Mouse (Mus musculus) common myeloid progenitor, adult 5-6 weeks (primary cell): ENCODE results near the gene Rnf111. TPM values are rescaled to one million over a fixed set of nuclear protein-coding genes. Genes with fewer than 3 reads are reported as not detected.
A peak's percentile ranks its signal among the peaks of the same experiment; 100 is the strongest.
"Not testable (repeated sequence)": the region's sequence is repeated elsewhere in the genome, so short reads cannot be mapped to it uniquely, and the experiment has no call there.

Experiments used
- ATAC-seq: replicated peaks from 2 replicates; pipeline ENCODE4 v1.8.0; 2016; ENCODE audit warnings: low read depth, mild to moderate bottlenecking, moderate TSS enrichment, inconsistent platforms; ENCODE audit not compliant: poor library complexity, severe bottlenecking
- total RNA-seq: library from RNA; stranded (forward); fragments of 200-1000, 187-1606 nt; gene quantifications from 2 replicates; pipeline ENCODE4 v1.2.3, GENCODE M21; 2017

Rnf111 gene
- total RNA-seq, 1 experiment from 2014 or later = 38.7 TPM

DNA sequence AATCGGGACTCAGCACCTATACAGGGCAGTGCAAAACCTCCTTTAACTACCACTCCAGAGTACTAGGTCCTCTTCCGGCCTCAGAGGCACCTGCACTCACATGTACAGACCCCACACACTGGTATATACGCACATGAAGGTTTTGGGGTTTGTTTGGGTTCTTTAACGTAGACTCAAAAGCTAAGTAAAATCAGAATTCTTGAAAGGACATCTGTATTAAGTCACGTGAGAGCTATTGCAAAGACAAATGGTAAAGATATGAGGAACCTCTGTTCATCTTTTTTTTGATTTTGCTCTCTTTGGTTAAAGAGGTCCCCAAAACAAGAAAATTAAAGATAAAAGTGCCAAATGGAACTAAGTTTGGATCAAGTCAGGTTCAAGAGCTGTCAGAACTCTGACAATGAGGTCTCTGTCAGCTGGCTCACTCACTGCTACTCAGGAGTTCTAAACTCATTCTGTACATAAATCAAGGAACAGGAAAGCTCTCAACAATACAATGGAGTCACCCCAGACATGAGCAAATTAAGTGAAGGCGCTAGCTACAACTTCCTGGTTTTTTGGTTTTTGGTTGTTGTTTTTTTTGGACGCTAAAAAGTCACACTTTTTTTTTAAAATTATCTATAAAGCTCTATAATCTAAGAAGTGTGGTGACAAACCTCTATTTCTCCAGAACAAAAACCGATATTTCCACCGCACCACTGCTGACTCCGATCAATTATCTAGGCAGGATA is 1.1 kb downstream of the Rnf111 start:
- ATAC-seq = no peak

DNA sequence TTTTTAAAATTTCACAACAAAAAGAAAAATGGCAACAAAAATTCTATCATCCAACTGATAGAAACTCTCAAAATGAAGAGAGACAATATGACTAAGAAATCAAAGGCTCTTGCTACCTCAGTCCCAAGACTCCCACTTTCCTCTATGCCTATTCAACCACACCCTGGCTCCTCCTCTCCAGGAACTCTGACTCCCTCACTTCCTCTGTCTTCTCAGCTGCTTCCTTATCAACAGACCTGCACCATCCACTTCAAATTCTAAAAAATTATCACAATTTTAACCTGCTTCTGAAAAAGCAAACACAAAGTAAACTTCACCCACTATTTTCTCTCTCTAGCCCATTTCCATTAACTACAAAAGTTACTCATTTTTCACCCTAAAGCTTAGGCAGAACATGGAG is 6.5 kb downstream of the Rnf111 start:
- ATAC-seq = no peak

DNA sequence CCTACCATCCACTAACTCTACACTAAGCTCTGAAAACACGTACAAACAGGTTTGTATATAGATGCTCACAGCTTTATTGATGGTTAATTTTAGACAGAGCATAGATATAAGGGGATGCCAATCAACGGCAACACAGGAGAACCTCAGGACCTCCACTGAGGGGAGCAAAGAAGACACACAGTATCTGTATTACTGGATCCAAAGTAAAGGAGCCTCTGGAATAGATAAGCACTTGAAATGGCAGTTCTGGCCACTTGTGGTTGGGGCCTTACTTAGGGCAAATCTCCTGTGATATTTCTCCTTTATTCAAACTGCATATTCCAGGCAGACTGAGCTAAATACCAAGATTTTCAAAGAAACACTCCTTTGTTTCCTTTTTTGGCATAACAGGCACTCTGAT is 10.5 kb downstream of the Rnf111 start:
- ATAC-seq = no peak

DNA sequence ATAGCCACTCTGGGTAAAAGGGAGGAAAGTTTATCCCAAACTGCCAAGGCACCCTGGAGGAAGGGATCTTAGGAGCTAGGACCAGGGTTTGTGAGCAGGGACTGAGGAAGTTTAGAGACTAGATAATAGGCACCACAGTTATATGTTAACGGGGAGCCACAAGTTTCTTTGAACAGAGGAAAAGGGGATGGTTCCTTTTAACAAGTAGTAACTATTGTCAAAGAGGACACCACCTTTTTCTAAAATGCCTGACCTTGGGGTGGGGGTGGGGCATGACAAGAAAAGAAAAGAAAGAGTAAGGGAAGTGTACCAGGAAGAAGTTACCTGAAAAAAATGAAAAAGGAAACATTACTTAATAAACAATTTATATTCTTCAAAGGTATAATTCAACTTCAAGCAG is 12.3 kb downstream of the Rnf111 start:
- no peak for ATAC-seq

DNA sequence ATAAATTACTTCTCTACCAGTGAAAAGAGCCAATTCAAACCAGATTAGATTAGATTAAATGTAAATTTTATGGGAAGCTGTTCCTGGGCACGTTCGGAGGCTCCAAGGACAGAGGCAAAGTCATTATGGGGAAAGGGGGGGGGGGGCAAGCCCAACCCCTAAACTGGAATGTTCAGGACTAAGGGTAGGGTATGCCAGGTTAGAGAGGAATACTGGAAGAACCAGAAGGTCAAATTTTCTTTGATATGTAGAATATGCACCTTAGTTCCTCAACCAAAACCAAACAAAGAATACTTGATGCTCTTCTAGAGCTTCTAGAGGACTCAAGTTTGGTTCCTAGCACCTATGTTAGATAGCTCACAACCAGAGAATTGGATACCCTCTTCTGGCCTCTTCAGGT is 16.1 kb downstream of the Rnf111 start:
- no peak for ATAC-seq

DNA sequence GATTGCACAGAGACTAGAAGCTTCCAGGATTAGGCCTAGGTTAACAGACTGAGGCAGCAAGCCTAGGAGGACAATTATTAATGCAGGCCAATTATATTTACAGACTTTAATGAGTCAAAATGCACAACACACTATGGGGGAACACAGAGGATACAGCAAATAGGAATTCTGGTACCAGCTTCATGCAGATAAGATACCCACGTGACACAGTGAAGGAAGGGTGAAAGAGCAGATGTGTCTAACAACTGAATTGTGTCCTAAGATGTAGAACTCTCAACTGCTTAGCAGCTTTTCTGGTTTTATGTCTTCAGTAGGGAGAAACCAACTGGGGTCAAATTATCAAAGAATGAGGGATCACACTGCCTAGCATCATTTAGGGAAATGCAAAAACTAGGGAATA is 17.7 kb downstream of the Rnf111 start:
- no peak for ATAC-seq

DNA sequence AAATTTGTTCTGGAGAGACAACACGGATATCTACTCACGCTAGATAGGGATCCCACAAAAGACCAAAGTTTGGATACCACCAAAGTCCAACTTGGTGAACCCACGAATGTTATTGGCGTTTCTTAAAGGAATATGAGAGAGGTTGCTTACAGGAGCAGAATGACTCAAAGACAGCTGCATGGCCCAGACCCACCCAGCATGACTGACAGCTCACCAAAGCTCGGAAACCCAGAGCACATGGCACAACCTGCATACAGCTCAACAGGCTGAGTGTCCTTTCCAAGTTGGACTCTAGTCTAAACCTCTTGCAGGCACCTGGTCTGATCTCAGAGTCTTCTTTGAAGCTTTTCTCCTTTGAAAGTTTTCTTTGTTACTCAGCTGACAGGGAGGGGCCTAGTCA is 20.0 kb downstream of the Rnf111 start:
- ATAC-seq = no peak

DNA sequence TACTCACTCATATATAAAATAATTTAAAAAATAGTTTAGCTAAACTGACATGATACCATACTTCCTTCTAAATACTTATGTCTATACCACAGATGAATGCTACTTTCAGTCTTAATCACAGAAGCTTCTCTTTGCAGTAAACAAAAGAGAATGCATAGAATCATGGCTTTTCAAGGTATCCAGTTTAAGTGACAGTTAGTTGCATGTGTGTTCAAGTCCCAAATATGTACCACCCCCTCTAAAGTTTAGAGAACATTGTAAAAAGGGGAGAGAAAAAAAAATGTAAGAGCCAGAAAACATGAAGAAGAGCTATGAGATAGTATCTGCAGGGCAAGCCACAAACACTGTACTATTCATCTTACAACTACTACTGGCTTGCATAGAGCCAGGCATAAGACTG is 21.7 kb downstream of the Rnf111 start:
- ATAC-seq = no peak

DNA sequence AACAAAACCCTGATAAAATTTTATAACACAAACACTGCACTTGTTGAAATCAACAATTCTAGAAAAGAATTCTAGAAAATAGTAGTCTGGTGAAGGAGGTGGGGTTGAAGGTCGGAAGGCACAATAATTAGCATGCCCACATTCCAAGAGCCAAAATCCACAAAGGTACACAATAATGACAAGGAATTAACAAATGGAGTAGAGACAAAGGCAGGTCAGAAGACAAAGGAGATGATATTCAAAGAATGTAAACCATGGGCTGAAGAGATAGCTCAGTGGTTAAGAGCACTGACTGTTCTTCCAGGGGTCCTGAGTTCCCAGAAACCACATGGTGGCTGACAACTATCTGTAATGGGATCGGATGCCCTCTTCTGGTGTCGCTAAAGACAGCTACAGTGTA is 26.3 kb downstream of the Rnf111 start:
- ATAC-seq = no peak

DNA sequence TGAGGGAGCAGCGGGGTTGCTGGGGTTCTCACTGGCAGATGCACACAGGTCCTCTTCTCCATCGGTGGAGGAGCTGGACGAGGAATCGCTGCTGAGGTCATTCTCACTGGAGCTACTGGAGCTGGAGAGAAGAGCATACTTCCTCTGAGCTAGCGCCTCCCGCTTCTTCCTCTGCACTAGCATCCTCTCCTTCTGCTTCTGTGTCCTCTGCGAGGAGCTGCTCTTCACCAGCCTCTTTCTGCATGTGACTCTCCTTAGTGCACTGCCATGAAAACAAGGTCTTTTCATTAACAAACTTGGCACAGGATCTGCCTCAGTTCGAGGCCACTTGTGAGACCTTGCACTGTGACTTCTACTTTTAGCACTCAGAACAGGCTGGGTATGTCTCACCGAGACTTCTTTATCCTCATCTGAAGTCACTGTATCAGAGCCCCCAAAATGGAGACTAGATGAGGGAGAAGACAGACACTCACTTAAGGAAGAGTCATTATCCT is 27.7 kb downstream of the Rnf111 start:
- ATAC-seq = no peak

DNA sequence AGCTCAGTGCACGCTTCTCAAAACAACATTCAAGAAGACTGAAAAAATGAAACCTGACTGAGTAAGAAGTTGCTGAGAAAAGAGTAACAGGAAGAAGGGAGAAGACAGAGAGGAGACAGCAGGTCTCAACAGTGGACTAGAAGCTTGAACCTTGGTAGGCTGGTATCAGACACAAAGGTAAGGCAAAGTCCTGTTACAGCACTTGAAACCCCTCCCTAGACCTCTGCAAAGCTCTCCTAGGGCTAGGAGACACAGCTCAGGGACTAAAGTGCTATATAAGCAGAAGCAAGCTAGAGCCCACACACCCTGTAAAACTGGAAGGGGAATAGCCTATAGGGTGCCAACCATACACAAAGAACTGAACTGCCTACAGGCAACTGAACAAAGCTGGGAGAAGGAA is 30.1 kb downstream of the Rnf111 start:
- ATAC-seq = no peak

DNA sequence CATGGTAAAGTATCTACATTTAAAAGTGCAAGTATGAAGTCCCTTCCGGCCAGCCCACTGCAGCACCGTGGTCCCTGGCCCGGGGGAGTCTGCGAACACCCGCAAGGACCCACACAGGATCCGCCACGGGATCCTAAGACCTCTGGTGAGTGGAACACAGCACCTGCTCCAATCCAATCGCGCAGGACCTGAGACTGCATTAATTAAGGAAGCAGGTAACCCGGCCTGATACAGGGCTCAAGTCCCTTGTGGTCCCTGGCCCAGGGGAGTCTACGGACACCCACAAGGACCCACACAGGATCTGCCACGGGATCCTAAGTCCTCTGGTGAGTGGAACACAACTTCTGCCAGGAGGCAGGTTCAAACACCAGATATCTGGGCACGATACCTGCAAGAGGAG is 40.4 kb downstream of the Rnf111 start:
- not testable (repeated sequence) for ATAC-seq

DNA sequence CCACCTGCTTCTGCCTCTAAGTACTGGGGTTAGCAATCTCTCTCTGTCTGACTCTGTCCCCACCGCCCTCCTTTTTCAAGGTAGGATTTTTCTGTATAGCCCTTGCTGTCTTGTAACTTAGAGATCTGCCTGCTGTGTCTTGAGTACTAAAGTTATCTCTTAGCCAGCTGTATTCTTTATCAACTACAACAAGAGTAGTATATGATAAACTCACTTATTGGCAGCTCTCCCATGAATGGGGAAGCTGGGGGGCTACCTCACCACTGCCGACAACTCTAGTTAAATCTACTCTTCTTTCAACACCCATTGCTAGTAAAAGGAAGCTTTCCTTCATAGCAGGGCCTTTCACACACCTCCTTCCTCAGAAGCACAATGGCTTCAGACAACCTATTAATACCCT is 51.2 kb downstream of the Rnf111 start:
- ATAC-seq = no peak

DNA sequence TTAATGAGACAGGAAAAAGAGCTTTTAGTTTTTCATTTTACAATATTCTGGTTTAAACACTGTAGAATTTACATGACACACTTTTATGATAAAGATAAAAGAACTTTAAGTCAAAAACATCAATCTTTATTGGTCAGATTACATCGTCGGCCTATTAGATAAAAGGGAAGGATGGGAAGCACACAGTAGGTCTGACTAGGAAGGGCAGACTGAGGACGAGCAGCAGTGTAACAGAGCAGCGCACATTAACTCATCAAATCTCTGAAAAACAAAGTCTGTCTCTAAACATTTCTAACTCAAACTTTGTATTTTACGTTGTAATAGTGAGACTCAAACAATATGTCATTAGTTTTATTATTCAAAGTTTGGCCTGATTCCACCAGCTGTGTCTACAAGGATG is 54.5 kb downstream of the Rnf111 start:
- ATAC-seq = no peak

DNA sequence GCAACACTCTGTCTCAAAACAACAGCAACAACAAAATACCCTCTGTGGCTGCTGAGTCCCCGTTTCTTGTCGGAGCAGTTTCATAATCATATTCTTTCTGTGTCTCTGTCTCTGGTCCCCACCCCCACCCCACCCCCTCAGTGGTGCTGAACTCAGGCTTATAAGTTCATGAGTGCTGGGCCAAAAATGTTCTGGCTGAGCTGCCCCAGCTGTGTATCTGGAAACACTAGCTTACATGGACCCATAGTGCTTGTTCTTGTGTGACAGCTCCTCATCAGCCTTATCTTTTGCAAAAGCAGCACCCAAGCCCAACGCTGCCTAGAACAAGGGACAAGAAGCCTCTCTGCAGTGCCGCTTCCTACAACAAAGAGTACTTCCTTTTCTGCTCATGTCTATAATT is 63.6 kb downstream of the Rnf111 start:
- ATAC-seq = no peak

DNA sequence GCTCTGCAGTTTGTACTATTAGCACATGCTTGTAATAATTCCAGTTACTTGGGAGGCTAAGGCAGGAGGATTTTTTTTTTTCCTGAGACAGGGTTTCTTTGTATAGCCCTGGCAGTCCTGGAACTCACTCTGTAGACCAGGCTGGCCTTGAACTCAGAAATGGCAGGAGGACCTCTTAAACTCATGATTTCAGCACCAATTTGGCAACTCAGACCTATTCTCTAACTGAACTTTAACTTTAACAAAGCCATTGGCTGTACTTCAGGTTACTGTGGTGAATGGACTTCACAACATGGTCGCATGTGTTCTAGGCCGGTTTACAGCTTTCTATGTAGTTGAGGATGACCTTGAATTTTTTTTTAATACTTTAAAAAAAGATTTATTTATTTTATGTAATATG is 80.9 kb downstream of the Rnf111 start:
- no peak for ATAC-seq

DNA sequence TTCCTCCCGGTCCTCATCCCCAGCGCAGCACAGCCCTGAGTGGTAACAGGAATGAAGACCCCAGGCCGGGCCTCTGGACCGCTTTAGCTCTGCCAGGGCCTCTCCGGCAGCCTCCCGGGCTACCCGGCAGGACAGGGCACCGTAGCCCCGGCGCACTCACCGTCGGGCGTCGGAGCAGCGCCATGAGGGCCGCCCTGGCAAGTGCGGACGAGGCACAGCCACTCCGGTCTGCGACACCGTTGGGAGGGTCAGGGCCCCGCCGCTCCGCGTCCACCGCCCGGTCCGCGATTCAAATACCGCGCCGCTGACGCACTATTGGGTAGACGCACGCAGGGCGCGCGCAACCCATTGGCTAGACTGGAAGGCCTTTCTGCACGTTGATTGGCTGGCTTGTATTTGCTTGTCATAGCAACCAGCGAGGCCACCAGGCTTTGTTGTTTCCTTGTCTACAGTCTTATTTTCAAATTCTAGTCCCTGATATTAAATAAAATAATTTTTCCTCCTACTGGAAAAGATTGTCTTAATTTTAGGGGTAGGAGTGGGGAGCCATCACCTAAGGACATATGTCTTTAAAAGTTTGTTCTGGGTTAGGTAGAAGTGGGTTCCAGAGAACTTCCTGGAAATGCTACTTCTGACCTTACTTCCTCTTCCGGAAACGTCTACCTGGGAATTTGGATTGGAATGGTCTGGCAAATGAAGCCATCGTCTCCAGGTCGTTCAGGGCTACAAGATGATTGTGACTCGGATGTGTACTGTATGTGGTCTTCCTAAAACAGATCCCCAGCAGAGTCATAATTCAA is 82.1 kb downstream of the Rnf111 start, which contains the start of gene Ccnb2:
Gene Ccnb2 (minus strand): TSS at position 291 of the 800 bp plus-strand sequence.
- ATAC-seq = peak; percentile 99

DNA sequence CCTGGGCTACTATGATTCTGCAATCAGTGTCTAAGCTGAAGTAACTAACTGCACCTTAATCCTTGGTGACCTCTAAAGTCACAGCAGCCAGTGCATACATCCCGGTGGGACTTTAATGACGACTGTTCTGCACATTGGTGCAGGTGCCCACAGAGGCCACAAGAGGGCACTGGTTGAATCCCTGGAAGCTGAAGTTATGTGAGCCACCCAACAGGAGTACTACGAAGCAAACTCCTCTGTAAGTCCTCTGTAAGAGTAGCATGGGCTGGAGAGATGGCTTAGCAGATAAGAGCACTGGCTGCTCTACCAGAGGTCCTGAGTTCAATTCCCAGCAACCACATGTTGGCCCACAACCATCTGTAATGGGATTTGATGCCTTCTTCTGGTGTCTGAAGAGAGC is 87.1 kb downstream of the Rnf111 start:
- ATAC-seq = peak; percentile 76

DNA sequence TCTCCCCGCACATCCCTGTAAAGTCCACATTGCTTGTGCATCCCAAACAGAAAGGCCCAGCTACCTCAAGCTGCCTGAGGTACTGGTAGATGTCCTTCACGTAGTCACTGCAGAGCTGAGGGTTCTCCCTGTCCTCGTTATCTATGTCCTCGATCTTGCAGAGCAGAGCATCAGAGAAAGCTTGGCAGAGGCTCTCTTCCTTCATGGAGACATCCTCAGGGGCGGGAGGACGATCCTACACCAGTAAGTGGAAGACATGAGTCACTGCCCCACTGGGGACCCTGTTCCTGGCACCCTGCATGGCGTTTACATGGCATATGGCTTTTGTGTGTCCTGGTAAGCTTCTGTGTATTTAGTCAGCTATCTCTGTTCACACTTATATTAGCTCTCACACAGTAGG is 90.5 kb downstream of the Rnf111 start:
- ATAC-seq = no peak

DNA sequence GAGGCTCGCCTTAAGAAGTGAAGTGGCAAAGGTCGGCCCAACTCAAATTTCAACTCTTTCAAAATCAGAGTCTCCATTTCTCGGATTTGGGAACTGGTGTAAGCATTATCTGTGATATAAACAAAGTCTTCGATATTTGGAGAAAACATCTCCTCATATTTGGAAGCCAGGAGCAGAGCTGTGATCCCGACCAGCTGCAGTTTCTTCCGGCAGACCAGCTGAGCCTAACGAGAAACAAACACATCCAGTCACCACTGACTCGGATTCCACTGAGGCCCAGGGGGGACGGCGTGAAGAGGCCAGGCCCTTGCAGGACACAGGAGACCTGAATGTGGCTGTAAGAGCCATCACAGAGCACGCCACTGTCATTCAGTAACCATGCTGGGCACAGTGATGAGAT is 92.9 kb downstream of the Rnf111 start:
- no peak for ATAC-seq

DNA sequence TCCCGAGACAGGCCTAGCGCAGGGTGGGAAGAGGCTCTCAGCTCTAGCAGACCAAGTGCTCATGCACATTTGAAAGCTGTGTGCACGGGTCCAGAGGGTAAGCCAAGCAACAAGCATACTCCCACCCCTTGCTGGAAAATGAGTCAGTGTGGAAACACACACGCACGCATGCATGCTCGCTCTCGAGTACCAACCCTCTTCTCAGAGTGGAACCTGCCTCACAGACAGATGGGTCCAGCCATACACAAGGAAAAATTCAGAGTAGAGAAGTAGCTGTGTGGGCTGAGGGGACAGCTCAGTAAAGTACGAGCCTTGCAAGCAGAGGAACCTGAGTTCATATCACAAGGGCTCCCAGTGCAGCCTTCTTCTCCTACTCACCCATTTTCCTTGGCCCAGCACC is 93.8 kb downstream of the Rnf111 start:
- no peak for ATAC-seq

DNA sequence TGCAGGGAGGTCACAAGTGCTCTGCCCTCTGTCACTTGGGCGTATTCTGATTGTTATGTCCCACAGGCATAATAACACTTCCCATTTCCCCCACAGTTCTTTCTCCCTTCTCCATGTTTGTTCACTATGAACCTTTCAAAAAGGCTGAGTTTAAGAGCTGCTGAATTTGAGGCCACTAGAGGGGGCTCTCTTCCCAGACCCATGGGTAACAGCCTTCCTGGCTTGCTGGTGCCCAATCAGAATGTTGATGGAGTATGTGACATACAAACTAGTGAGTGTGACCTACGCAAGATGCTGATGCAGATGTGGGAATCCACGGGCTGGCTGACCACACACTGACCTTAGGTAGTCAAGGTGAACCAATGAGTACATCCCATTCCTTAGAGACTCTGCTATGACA is 94.7 kb downstream of the Rnf111 start:
- ATAC-seq = peak; percentile 54
